ENCODE assay signal across 10 mouse cellular contexts in genomic region chr4:52989248-52989647, GRCm38 (mm10). TPM values are rescaled to one million over a fixed set of nuclear protein-coding genes. Genes with fewer than 3 reads are reported as not detected.
A peak's percentile ranks its signal among the peaks of the same experiment; 100 is the strongest.
DNase-seq lines count a peak whose midpoint lies in the region; ATAC-seq lines count a peak whose summit lies in the region.
"Had no signal": no experiment of that assay in that cellular context is flagged by ENCODE, and none has a peak within 500 bp of the region (broad histone marks: within the 10 kb centered on the region; RNA-seq: fewer than 3 reads in every experiment).

TSS of gene Nipsnap3a (plus strand) at chr4:52989272.

- 0 out of 2 replicates have a peak, but pooled peaks cover 2% of the 10 kb centered on the region for H3K9me3 ChIP-seq in heart, embryonic 12.5 days (replicated peaks)
- no peaks in the 10 kb centered on the region for H3K9me3 ChIP-seq in embryonic facial prominence, embryonic 10.5 days
- 0 out of 2 replicates have a peak, but pooled peaks cover 2% of the 10 kb centered on the region for H3K9me3 ChIP-seq in hindbrain, embryonic 16.5 days (ENCODE audit: control insufficient read depth, low read length)
- no peaks in the 10 kb centered on the region for H3K9me3 ChIP-seq in midbrain, embryonic 13.5 days

- peak within 1 kb of the TSS; percentile 34; the same call in 1 of the 2 replicates for H3K9ac ChIP-seq in heart, embryonic 12.5 days
- no peak within 1 kb of the TSS for H3K9ac ChIP-seq in hindbrain, embryonic 16.5 days (ENCODE audit: low read depth, low read length)
- no peak within 1 kb of the TSS for H3K9ac ChIP-seq in midbrain, embryonic 13.5 days (replicated peaks)

- no peak for ATAC-seq in heart, embryonic 12.5 days (ENCODE audit: insufficient number of reproducible peaks, low FRiP score)
- no peak for ATAC-seq in hindbrain, embryonic 16.5 days
- peak; percentile 63 for ATAC-seq in midbrain, embryonic 13.5 days

- no peak for DNase-seq in heart, postnatal 25 days (ENCODE audit: low spot score)
- DNase-seq in embryonic facial prominence, embryonic 10.5 days (ENCODE audit: low spot score): peak; percentile 39
- no peak for DNase-seq in spleen, adult 12 weeks (ENCODE audit: low spot score)
- no peak for DNase-seq in adrenal gland, adult (ENCODE audit: inconsistent age in 2 of 2, low spot score in 1 of 2)
- no peak for DNase-seq in T-cell, adult 2 months (ENCODE audit: low spot score)

- no peaks in the 10 kb centered on the region for H3K27me3 ChIP-seq in heart, embryonic 12.5 days (replicated peaks)
- H3K27me3 ChIP-seq in embryonic facial prominence, embryonic 10.5 days (replicated peaks; ENCODE audit: low read depth, poor library complexity, severe bottlenecking): no peaks in the 10 kb centered on the region
- H3K27me3 ChIP-seq in hindbrain, embryonic 16.5 days (replicated peaks; ENCODE audit: control insufficient read depth, insufficient read depth, low read length): no peaks in the 10 kb centered on the region
- no peaks in the 10 kb centered on the region for H3K27me3 ChIP-seq in midbrain, embryonic 13.5 days
- H3K27me3 ChIP-seq: CH12.LX had no signal

- 22% methylated on average over 12 of the region's 12 CpGs for WGBS in heart, embryonic 12.5 days
- WGBS in embryonic facial prominence, embryonic 10.5 days: 35% methylated on average over 12 of the region's 12 CpGs
- WGBS in hindbrain, embryonic 16.5 days: 34% methylated on average over 12 of the region's 12 CpGs
- WGBS in midbrain, embryonic 13.5 days: 36% methylated on average over 12 of the region's 12 CpGs

- no peak within 1 kb of the TSS for H3K27ac ChIP-seq in heart, embryonic 12.5 days (ENCODE audit: poor library complexity, severe bottlenecking)
- peak within 1 kb of the TSS; percentile 51; the same call in 1 of the 2 replicates for H3K27ac ChIP-seq in embryonic facial prominence, embryonic 10.5 days (replicated peaks)
- no peak within 1 kb of the TSS for H3K27ac ChIP-seq in hindbrain, embryonic 16.5 days (ENCODE audit: low read depth, low read length)
- no peak within 1 kb of the TSS for H3K27ac ChIP-seq in midbrain, embryonic 13.5 days

- H3K4me3 ChIP-seq in heart, embryonic 12.5 days: peak within 1 kb of the TSS; percentile 20
- H3K4me3 ChIP-seq in embryonic facial prominence, embryonic 10.5 days: peak within 1 kb of the TSS; percentile 47
- H3K4me3 ChIP-seq in hindbrain, embryonic 16.5 days (ENCODE audit: low read length): no peak within 1 kb of the TSS
- H3K4me3 ChIP-seq in midbrain, embryonic 13.5 days (replicated peaks): peak within 1 kb of the TSS; percentile 11; the same call in 1 of the 2 replicates

- H3K4me1 ChIP-seq in heart, embryonic 12.5 days (replicated peaks): 0 out of 2 replicates have a peak, but pooled peaks cover 5% of the 10 kb centered on the region
- 0 out of 2 replicates have a peak, but pooled peaks cover 6% of the 10 kb centered on the region for H3K4me1 ChIP-seq in embryonic facial prominence, embryonic 10.5 days
- no peaks in the 10 kb centered on the region for H3K4me1 ChIP-seq in hindbrain, embryonic 16.5 days (ENCODE audit: control insufficient read depth, insufficient read depth, low read depth, low read length)
- peaks cover 4% of the 10 kb centered on the region; the same call in 1 of the 2 replicates for H3K4me1 ChIP-seq in midbrain, embryonic 13.5 days (replicated peaks)

- H3K36me3 ChIP-seq in heart, embryonic 12.5 days: no peaks in the 10 kb centered on the region
- H3K36me3 ChIP-seq in embryonic facial prominence, embryonic 10.5 days (replicated peaks): no peaks in the 10 kb centered on the region
- no peaks in the 10 kb centered on the region for H3K36me3 ChIP-seq in hindbrain, embryonic 16.5 days (ENCODE audit: control insufficient read depth, insufficient read depth, low read length)
- H3K36me3 ChIP-seq in midbrain, embryonic 13.5 days: no peaks in the 10 kb centered on the region

- intact Hi-C loops in heart, postnatal 25 days (cut with DNase I): no loop called here

- peak within 1 kb of the TSS; percentile 64 for H3K4me2 ChIP-seq in heart, embryonic 12.5 days
- peak within 1 kb of the TSS; percentile 42 for H3K4me2 ChIP-seq in hindbrain, embryonic 16.5 days (ENCODE audit: low read length)
- peak within 1 kb of the TSS; percentile 43 for H3K4me2 ChIP-seq in midbrain, embryonic 13.5 days (replicated peaks)

RNA-seq across cellular contexts. Expression of gene Nipsnap3a, which starts in this region (rescaled TPM):
- not detected in 2 replicates for polyA plus RNA-seq in heart, embryonic 12.5 days (2016; fragmentation: Nextera tagmentation; extraction: Ambion mirVana)
- not detected for total RNA-seq in heart, postnatal 25 days (2021)
- polyA plus RNA-seq in embryonic facial prominence, embryonic 10.5 days (2016; fragmentation: Nextera tagmentation; extraction: Ambion mirVana): not detected in 2 replicates
- not detected in 2 replicates for polyA plus RNA-seq in hindbrain, embryonic 16.5 days (2015; fragmentation: Nextera tagmentation; extraction: Ambion mirVana)
- not detected in 2 replicates for polyA plus RNA-seq in midbrain, embryonic 13.5 days (2015; fragmentation: Nextera tagmentation; extraction: Ambion mirVana)
- total RNA-seq: CH12.LX; neutrophil, adult 5-6 weeks had no signal

Comparison
In these comparisons a context has a peak if more than half of its experiments do, and no peak if none do; other contexts are left out.
1. Peak in DNase-seq, H3K4me3 ChIP-seq and H3K27ac ChIP-seq in embryonic facial prominence, embryonic 10.5 days; RNA of the gene not detected or under 1 TPM.
2. Peak in ATAC-seq, H3K4me3 ChIP-seq and H3K4me2 ChIP-seq in midbrain, embryonic 13.5 days; RNA of the gene not detected or under 1 TPM.